ENCODE assay signal across 7 mouse cellular contexts in the genomic region with DNA sequence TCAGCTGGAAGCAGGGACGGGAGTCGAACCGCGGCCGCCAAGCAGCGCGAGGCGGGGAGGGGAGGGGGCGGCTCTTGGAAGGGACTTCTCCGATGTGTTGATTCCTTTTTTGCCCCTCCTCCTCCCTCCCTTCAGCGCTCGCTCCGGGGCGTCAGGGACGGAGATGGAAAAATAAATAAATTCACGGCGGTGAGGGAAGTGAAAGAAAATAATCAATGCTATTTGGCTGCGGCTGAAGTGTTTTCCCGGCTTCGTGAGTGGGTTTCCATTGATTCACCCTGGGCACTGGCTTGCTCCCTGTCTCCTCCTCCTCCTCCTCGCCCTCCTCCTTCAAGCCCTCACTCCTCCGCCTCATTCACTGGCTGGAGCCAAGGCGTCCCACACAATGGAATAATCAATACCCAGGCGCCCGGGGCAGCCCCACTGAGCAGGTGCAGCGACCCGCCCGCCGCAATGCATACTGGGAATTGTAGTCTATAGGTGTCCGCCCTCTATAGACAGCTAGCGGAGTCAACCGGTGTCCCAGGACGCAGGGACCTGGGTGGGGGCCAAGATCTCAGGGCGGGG. TPM values are rescaled to one million over a fixed set of nuclear protein-coding genes. Genes with fewer than 3 reads are reported as not detected.
A peak's percentile ranks its signal among the peaks of the same experiment; 100 is the strongest.
DNase-seq lines count a peak whose midpoint lies in the region; ATAC-seq lines count a peak whose summit lies in the region.

A gene (minus strand): TSS at position 314 of the 567 bp plus-strand sequence.

- no peaks in the 10 kb centered on the region for H3K9me3 ChIP-seq in embryonic facial prominence, embryonic 10.5 days
- H3K9me3 ChIP-seq in limb, embryonic 11.5 days (ENCODE audit: control insufficient read depth, low read length), result no peaks in the 10 kb centered on the region
- H3K9me3 ChIP-seq in midbrain, embryonic 14.5 days (ENCODE audit: control insufficient read depth, low read length), result no peaks in the 10 kb centered on the region

- peaks cover 4% of the 10 kb centered on the region for H3K36me3 ChIP-seq in embryonic facial prominence, embryonic 10.5 days (replicated peaks)
- H3K36me3 ChIP-seq in limb, embryonic 11.5 days (ENCODE audit: control insufficient read depth, insufficient read depth, low read length), result no peaks in the 10 kb centered on the region
- no peaks in the 10 kb centered on the region for H3K36me3 ChIP-seq in midbrain, embryonic 14.5 days (ENCODE audit: control insufficient read depth, insufficient read depth, low read length)

- peak; percentile 95 for DNase-seq in adrenal gland, postnatal 10 days
- DNase-seq in embryonic facial prominence, embryonic 10.5 days (ENCODE audit: low spot score), result peak; percentile 96
- DNase-seq in heart, adult 11 months, result peak; percentile 99
- peak; percentile 94 for DNase-seq in kidney, adult 18-20 months
- peak; percentile 96 for DNase-seq in limb, embryonic 11.5 days (ENCODE audit: low spot score)
- peak; percentile 98 for DNase-seq in midbrain, embryonic 14.5 days
- DNase-seq in spleen, adult 18-20 months, result peak; percentile 83 to 90

- peak within 1 kb of the TSS; percentile 71 for H3K9ac ChIP-seq in limb, embryonic 11.5 days (ENCODE audit: low read length)
- H3K9ac ChIP-seq in midbrain, embryonic 14.5 days (replicated peaks; ENCODE audit: low read length), result peak within 1 kb of the TSS; percentile 89

- peaks cover 66% of the 10 kb centered on the region for H3K4me1 ChIP-seq in embryonic facial prominence, embryonic 10.5 days
- peaks cover 19% of the 10 kb centered on the region; the same call in 1 of the 2 replicates for H3K4me1 ChIP-seq in limb, embryonic 11.5 days (ENCODE audit: control insufficient read depth, insufficient read depth, low read length)
- peaks cover 55% of the 10 kb centered on the region for H3K4me1 ChIP-seq in midbrain, embryonic 14.5 days (ENCODE audit: control insufficient read depth, insufficient read depth, low read length)

- peaks cover 14% of the 10 kb centered on the region for H3K27me3 ChIP-seq in embryonic facial prominence, embryonic 10.5 days (replicated peaks; ENCODE audit: low read depth, poor library complexity, severe bottlenecking)
- H3K27me3 ChIP-seq in limb, embryonic 11.5 days (ENCODE audit: control insufficient read depth, insufficient read depth, low read length), result no peaks in the 10 kb centered on the region
- no peaks in the 10 kb centered on the region for H3K27me3 ChIP-seq in midbrain, embryonic 14.5 days (ENCODE audit: control insufficient read depth, insufficient read depth, low read length)

- WGBS in embryonic facial prominence, embryonic 10.5 days, result under 1% methylated on average over 34 of the region's 34 CpGs
- WGBS in limb, embryonic 11.5 days, result under 1% methylated on average over 34 of the region's 34 CpGs
- WGBS in midbrain, embryonic 14.5 days, result under 1% methylated on average over 34 of the region's 34 CpGs

- ATAC-seq in limb, embryonic 11.5 days (ENCODE audit: insufficient number of reproducible peaks, low FRiP score, low TSS enrichment, low read depth), result peak; percentile 84
- ATAC-seq in midbrain, embryonic 14.5 days (ENCODE audit: low FRiP score, low TSS enrichment), result peak; percentile 92

- H3K4me2 ChIP-seq in limb, embryonic 11.5 days (ENCODE audit: low read depth, severe bottlenecking), result peak within 1 kb of the TSS; percentile 76
- H3K4me2 ChIP-seq in midbrain, embryonic 14.5 days (ENCODE audit: low read length), result peak within 1 kb of the TSS; percentile 76

- H3K27ac ChIP-seq in embryonic facial prominence, embryonic 10.5 days (replicated peaks), result peak within 1 kb of the TSS; percentile 90
- peak within 1 kb of the TSS; percentile 59; the same call in 1 of the 2 replicates for H3K27ac ChIP-seq in limb, embryonic 11.5 days (replicated peaks; ENCODE audit: low read depth, low read length)
- H3K27ac ChIP-seq in midbrain, embryonic 14.5 days (replicated peaks; ENCODE audit: low read depth, low read length), result peak within 1 kb of the TSS; percentile 95

- H3K4me3 ChIP-seq in embryonic facial prominence, embryonic 10.5 days, result peak within 1 kb of the TSS; percentile 76
- H3K4me3 ChIP-seq in limb, embryonic 11.5 days (ENCODE audit: low read depth, low read length), result peak within 1 kb of the TSS; percentile 57
- H3K4me3 ChIP-seq in midbrain, embryonic 14.5 days (replicated peaks; ENCODE audit: low read depth, low read length), result peak within 1 kb of the TSS; percentile 68

RNA-seq across cellular contexts. Expression of the gene that starts here (rescaled TPM):
- total RNA-seq in adrenal gland, postnatal 10 days (2021), result 1 to 10 TPM; 5.2 to 9.9 TPM
- polyA plus RNA-seq in embryonic facial prominence, embryonic 10.5 days (2016; fragmentation: Nextera tagmentation; extraction: Ambion mirVana), result 6.1 and 6.8 TPM in 2 replicates
- 4.8 and 5.5 TPM in 2 replicates for polyA plus RNA-seq in limb, embryonic 11.5 days (2014; fragmentation: Nextera tagmentation; extraction: Ambion mirVana)
- polyA plus RNA-seq in midbrain, embryonic 14.5 days (2014; fragmentation: Nextera tagmentation; extraction: Ambion mirVana), result 24.9 and 28.4 TPM in 2 replicates

Comparison
In these comparisons a context has a peak if more than half of its experiments do, and no peak if none do; other contexts are left out.
1. Peak in every context shown above with its lines: DNase-seq, ATAC-seq, H3K4me3 ChIP-seq and H3K27ac ChIP-seq.